Mouse (Mus musculus) monocyte, adult 5-6 weeks (primary cell): Measurements from ENCODE around the gene Cnga2. TPM values are rescaled to one million over a fixed set of nuclear protein-coding genes. Genes with fewer than 3 reads are reported as not detected.
"Not testable (repeated sequence)": the region's sequence is repeated elsewhere in the genome, so short reads cannot be mapped to it uniquely, and the experiment has no call there.

Experiments used
- ATAC-seq: fragments of 153-309, 156-312 bp; replicated peaks from 2 replicates; pipeline ENCODE4 v1.8.0; 2017; ENCODE audit warnings: mild to moderate bottlenecking; ENCODE audit not compliant: low TSS enrichment, insufficient number of reproducible peaks, severe bottlenecking, poor library complexity, low FRiP score
- total RNA-seq: library from RNA; stranded (forward); fragments of 200-1000, 200-491, 200-594 nt; gene quantifications from 3 replicates; pipeline ENCODE4 v1.2.3, GENCODE M21; 2017

Gene Cnga2
- total RNA-seq: not detected in 3 replicates

- ATAC-seq: no peak
Observed at GRCm38 (mm10) chrX:71991549-71991948, at the start of gene Cnga2. Gene Cnga2 (plus strand): TSS chrX:71991849.

GRCm38 (mm10) chrX:71946631-71947030 lies 45.0 kb upstream of the Cnga2 start:
- ATAC-seq: no peak

DNA sequence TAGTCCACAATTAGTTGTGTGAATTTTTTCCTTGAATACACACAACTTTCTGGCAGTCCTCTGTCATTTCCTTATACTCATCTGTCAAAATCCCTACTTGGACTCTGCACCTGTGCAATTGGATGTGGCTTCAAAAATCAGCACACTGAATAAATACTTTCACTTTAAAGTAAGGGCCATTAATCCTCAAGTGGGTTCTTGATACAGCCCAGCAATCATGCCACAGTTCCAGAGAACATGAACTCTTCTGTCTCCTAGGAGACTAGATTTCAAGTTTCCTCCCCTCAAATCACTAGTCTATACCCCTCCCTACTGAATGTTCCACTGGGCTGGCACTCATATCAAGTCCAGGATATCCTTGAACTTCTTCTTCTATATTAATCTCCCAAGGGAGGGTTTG lies 33.3 kb upstream of the Cnga2 start:
- no peak for ATAC-seq

DNA sequence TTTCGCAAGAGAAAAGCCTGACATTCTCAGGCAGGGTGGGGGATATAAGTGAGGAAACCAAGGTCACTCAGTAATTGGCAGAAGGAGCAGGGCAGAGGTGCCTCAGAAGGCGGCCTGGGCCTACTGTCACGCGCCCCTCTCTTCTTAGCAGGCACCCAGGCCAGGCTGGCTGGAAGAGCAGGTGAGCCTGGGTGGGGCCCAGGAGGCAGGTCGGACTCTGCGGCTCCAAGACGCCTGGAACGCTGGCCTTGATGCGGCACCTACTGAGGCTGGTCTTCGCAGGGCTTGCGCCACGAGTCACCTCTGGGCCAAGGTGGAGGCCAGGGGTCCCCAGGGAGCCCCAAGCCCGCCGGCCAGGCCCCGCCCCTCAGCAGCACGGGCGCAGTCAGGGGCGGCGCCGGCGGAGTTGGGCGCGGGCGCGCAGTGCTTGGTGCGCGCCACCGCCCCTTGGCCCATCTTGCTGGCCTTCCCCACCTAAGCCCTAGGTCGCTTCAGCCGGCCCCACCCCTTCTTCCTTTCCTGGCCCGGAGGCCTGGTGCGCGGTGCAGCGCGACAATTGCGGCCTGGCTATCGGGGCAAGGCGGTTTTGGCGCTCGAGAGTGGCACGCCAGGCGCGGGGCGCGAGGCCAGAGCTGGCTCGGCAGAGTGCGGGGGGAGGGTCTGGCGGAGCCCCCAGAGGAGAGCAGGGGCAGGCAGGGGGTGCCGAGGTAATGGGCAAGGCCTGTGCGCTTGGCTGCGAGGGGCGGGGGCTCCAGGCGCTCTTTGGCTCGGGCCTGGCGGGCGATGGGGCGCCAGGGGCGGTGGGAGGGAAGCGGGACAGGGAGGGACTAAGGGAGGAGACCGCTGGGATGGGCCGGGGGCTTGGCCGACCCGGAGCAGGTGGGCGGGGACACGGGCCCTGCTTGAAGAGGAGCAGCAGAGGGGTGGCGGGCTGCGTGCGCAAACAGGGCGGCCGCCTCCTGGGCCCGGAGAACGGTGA lies 29.3 kb upstream of the Cnga2 start, which contains the start of gene Prrg3:
Prrg3 (plus strand) TSS at position 552 of the 979 bp plus-strand sequence.
- ATAC-seq: no peak

GRCm38 (mm10) chrX:71963275-71963912 lies 28.3 kb upstream of the Cnga2 start:
- ATAC-seq: no peak

DNA sequence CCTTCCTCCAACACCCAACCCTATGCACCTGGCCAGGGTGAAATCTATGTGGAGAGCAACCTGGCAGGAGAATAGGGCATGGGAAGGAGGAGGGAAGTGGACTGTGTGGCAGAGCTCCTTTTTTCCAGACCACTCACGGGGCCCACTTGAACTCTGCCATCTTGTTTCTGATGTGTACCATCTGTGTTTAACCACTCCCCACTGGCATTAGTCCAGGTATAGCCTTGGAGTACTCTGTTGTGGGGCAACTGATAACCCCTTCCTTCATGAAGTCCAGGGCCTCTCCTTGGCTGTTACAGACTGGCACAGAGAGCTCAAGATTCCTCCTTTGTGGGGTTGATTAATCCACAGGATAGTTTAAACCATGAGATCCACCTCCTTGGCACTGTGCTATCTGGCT lies 23.4 kb upstream of the Cnga2 start:
- ATAC-seq: no peak

- no peak for ATAC-seq
Observed at GRCm38 (mm10) chrX:71968816-71969215, 22.8 kb upstream of the Cnga2 start.

DNA sequence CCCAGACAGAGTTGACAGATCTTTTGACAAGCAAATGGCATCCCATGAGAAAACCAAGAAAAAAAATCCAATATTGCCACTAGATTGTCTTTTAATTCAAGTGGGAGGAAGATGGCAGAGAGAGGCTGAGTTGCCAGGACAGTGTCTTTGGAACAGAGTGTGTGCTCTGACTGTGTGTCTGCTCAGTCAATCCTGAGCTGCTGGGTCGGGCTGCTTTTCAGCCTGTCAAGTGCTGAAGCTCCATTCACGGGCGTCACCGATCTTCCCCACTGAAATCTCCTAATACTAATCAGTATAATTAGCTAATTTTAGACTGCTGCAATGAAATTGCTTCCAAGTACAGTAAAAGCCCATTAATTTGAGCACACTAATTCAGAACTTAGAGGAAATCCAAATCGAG lies 20.3 kb upstream of the Cnga2 start:
- ATAC-seq: no peak

GRCm38 (mm10) chrX:71972686-71973085 lies 19.0 kb upstream of the Cnga2 start, which contains the start of gene Fate1:
Gene Fate1 (plus strand): TSS chrX:71972986.
- no peak for ATAC-seq

GRCm38 (mm10) chrX:71977681-71978080 lies 14.0 kb upstream of the Cnga2 start:
- ATAC-seq: not testable (repeated sequence)

DNA sequence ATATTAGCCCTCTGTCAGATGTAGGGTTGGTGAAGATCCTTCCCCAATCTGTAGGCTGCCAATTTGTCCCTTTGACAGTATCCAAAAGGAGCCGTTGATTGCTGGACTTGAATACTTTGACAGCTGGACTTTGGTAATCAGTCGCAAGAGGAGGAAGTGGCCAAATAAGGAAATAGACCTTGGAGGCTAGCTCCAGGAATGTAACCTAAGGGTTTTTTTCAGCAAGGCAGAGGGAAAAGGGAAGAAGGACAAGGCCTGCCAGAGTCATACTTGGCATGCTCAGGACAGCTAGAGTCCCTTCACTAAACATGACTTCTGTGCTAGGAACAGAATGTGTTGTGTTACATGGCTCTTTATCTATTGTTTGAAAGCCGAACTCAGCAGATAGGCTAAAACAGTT lies 11.2 kb upstream of the Cnga2 start:
- no peak for ATAC-seq

- no peak for ATAC-seq
Observed at GRCm38 (mm10) chrX:71981322-71981721, 10.3 kb upstream of the Cnga2 start.

DNA sequence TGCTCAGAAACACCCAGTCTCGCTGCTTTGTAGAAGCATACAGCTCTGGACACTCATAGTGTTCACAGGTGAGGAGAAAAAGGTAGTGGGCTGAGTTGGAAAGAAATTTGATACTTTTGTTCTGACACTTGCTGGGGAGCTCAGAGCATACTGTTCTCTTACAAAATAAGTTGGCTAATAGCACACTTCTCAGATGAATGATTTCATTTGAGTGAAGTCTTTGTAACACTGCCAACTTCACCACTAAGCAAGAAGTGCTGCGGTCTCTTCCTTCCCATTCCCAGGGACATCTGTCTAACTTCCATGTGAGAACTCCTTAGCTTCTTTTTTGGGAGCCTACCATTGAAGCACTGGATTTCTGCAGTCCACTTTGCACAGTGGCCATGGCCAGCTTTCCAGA lies 8.4 kb upstream of the Cnga2 start:
- no peak for ATAC-seq

DNA sequence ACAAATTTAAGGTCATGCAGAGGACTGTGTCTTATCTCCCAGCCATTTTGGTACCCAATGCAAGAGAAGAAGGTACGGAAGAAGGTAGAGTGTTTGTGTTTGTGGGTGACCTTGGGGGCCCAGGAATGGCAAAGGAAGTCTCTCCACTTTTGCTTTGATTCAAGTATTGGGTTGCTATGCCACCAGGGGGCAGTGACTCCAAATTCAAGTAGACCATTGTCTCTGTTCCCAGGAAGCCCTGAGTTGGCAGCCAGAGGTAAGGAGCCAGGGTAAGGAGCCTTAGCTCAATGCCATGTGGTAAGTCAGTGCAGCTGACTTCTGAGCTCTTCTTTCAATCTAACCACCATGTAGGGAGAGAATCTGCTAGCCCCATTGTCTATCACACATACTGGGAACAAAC lies 7.9 kb upstream of the Cnga2 start:
- no peak for ATAC-seq

DNA sequence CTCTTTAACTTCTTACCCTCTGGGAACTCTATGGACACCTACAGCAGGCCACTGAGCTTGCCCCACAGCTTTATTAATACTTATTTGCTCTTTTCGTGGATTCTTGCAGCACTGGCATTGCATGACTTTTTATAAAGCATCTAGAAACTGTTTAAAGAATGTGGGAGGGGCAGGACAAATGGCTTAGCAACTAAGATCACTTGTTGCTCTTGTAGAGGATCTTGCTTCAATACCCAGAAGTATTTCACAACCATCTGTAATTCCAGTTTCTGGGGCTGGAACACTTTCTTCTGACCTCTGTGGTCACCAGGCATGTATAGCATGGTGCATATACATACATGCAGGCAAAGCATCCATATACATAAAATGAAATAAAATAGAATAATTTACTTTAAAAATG lies 4.3 kb downstream of the Cnga2 start:
- no peak for ATAC-seq

- ATAC-seq: no peak
Observed at GRCm38 (mm10) chrX:72009930-72010329, 18.3 kb downstream of the Cnga2 start.

DNA sequence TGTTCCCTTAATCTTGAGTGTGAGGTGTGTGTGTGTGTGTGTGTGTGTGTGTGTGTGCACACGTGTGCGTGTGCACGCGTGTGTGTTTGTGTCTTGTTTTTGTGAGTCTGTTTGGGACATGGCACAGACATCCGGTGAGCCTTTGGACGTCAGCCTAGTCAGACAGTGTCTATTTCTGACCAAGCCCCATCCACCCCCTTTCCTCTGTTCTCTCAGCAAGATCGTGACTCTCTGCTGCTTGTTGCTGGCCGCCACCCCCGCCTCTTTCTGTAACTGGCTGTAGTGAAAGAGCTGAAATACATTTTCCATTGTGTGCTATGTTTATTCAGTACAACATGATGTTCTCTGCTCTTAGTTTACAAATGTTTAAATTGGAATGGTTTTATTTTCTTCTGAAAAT lies 20.6 kb downstream of the Cnga2 start:
- no peak for ATAC-seq

GRCm38 (mm10) chrX:72012804-72013203 lies 21.2 kb downstream of the Cnga2 start:
- ATAC-seq: no peak

GRCm38 (mm10) chrX:72022241-72022640 lies 30.6 kb downstream of the Cnga2 start:
- no peak for ATAC-seq
